Mouse (Mus musculus) liver, embryonic 14.5 days (tissue): Measurements from ENCODE around the gene Arl3. TPM values are rescaled to one million over a fixed set of nuclear protein-coding genes. Genes with fewer than 3 reads are reported as not detected.
"Not testable (repeated sequence)": the region's sequence is repeated elsewhere in the genome, so short reads cannot be mapped to it uniquely, and the experiment has no call there.

Experiments used
- ATAC-seq: fragments of 200-750 bp; cut with Nextera tagmentation; 2 replicates; pipeline ENCODE4 v1.8.0; 2017; ENCODE audit warnings: moderate number of reproducible peaks, mild to moderate bottlenecking, moderate library complexity; ENCODE audit not compliant: insufficient read depth
- DNase-seq, 3 experiments: peaks; one replicate each; pipeline ENCODE4 v3.0.0-alpha.2; 2012 to 2013; ENCODE audit warnings: low read depth in 3 of 3, low spot score in 3 of 3
- H3K27ac ChIP-seq: fragments of 300-500 bp; sonication (generic); 2 replicates; pipeline ENCODE4 v1.5.1; 2014; ENCODE audit warnings: moderate library complexity, mild to moderate bottlenecking, control low read depth, inconsistent platforms
- H3K27me3 ChIP-seq: fragments of 300-500 bp; sonication (generic); 2 replicates; pipeline ENCODE4 v1.6.1; 2014; ENCODE audit warnings: mild to moderate bottlenecking, low read length, moderate library complexity; ENCODE audit not compliant: control insufficient read depth, insufficient read depth
- H3K36me3 ChIP-seq: fragments of 300-500 bp; sonication (generic); replicated peaks from 2 replicates; pipeline ENCODE4 v1.6.1; 2014; ENCODE audit warnings: low read depth; ENCODE audit not compliant: control insufficient read depth, insufficient read depth
- H3K4me1 ChIP-seq, 2 experiments: fragments of 200-500 bp in 1 of 2; fragments of 300-500 bp in 1 of 2; sonication (generic) in 1 of 2; replicated peaks; 2 replicates each; pipeline ENCODE4 v1.6.1; 2012 to 2014; ENCODE audit warnings: antibody characterized with exemption in 1 of 2, inconsistent platforms in 1 of 2, low read length in 1 of 2; ENCODE audit not compliant: control insufficient read depth in 2 of 2, insufficient read depth in 2 of 2
- H3K4me2 ChIP-seq: fragments of 300-500 bp; sonication (generic); 2 replicates; pipeline ENCODE4 v1.6.1; 2014; ENCODE audit warnings: low read depth, mild to moderate bottlenecking, control low read depth, moderate library complexity
- H3K4me3 ChIP-seq, 2 experiments: fragments of 200-500 bp in 1 of 2; fragments of 300-500 bp in 1 of 2; sonication (generic) in 1 of 2; 2 replicates each; pipeline ENCODE4 v1.5.1; 2012 to 2014; ENCODE audit warnings: low read depth in 2 of 2, low read length in 2 of 2, mild to moderate bottlenecking in 2 of 2, control low read depth in 1 of 2, inconsistent platforms in 1 of 2, moderate library complexity in 1 of 2; ENCODE audit not compliant: insufficient read depth in 1 of 2
- H3K9ac ChIP-seq: fragments of 300-500 bp; sonication (generic); replicated peaks from 2 replicates; pipeline ENCODE4 v1.6.1; 2014; ENCODE audit warnings: mild to moderate bottlenecking, control low read depth, moderate library complexity
- H3K9me3 ChIP-seq: fragments of 300-500 bp; sonication (generic); 2 replicates; pipeline ENCODE4 v1.6.1; 2016; ENCODE audit warnings: low read length, mixed read lengths; ENCODE audit not compliant: control insufficient read depth
- CTCF ChIP-seq: IDR thresholded peaks from 2 replicates; pipeline ENCODE4 v1.5.1; 2016; ENCODE audit warnings: antibody characterized with exemption, low read depth, control low read depth
- EP300 ChIP-seq: IDR thresholded peaks from 2 replicates; pipeline ENCODE4 v1.6.1; 2016; ENCODE audit warnings: antibody characterized with exemption, low read depth
- WGBS: fragments of 180-500 bp; shearing (Covaris S2); extraction: QIAGEN DNeasy Blood & Tissue Kit; methylation state at CpG from one replicate; pipeline ENCODE4 v1.1.7; 2014; ENCODE audit not compliant: insufficient replicate concordance; 5-methylcytosine and 5-hydroxymethylcytosine counted together
- polyA plus RNA-seq, 2 experiments: library from polyadenylated mRNA; depleted of rRNA in 1 of 2; stranded (reverse) in 1 of 2; unstranded in 1 of 2; fragments of >200 nt; fragmentation: Nextera tagmentation in 1 of 2; extraction: Ambion mirVana in 1 of 2; gene quantifications; 2 replicates each; pipeline versions ENCODE4 v1.2.1 to v1.2.3; 2012 to 2014

Arl3 gene
- polyA plus RNA-seq, 2 experiments, result 17.1 to 27.6 TPM

- ATAC-seq (no peak), DNase-seq (no peak)
- Histone ChIP-seq H3K4me2 (peak overlapping the region; percentile 99), H3K27ac (no peak overlapping the region), H3K9me3 (no peaks in the 10 kb centered on the region), H3K36me3 (no peaks in the 10 kb centered on the region), H3K9ac (no peak overlapping the region), H3K27me3 (no peaks in the 10 kb centered on the region), H3K4me3 (peak overlapping the region in 1 of 2 experiments; percentile 68; a peak in 2 of 4 replicates), H3K4me1 (peaks cover 10 to 11% of the 10 kb centered on the region in 2 experiments)
- TF ChIP-seq CTCF (no peak), EP300 (no peak)
- WGBS, result 52% methylated on average over 10 of the region's 10 CpGs
Measured at GRCm38 (mm10) chr19:46571878-46572244, 1.1 kb downstream of the Arl3 start.

- not testable (repeated sequence) for H3K4me3 ChIP-seq
- 70% methylated on average over 3 of the region's 3 CpGs for WGBS
Measured at GRCm38 (mm10) chr19:46571211-46571877, 1.7 kb downstream of the Arl3 start.

GRCm38 (mm10) chr19:46564043-46564462 is 8.9 kb downstream of the Arl3 start:
- TF ChIP-seq EP300 (no peak), CTCF (no peak)

More at GRCm38 (mm10) chr19:46571211-46571877, 1.7 kb downstream of the Arl3 start:
- not testable (repeated sequence) for H3K36me3 ChIP-seq, ATAC-seq, H3K9me3 ChIP-seq, DNase-seq, H3K27me3 ChIP-seq, H3K9ac ChIP-seq, H3K27ac ChIP-seq
- Histone ChIP-seq H3K4me2 (peak overlapping the region; percentile 99), H3K4me1 (peaks cover 10 to 11% of the 10 kb centered on the region in 2 experiments)

GRCm38 (mm10) chr19:46563603-46564002 is 9.4 kb downstream of the Arl3 start:
- Histone ChIP-seq H3K9ac (no peak overlapping the region), H3K4me1 (peaks cover 0 to 3% of the 10 kb centered on the region in 2 experiments; a peak in 1 of 4 replicates), H3K36me3 (no peaks in the 10 kb centered on the region), H3K9me3 (no peaks in the 10 kb centered on the region), H3K4me3 (no peak overlapping the region), H3K4me2 (no peak overlapping the region), H3K27ac (no peak overlapping the region), H3K27me3 (no peaks in the 10 kb centered on the region)
- ATAC-seq (no peak), DNase-seq (no peak)
- WGBS, result 71% methylated on average over 4 of the region's 4 CpGs
- TF ChIP-seq CTCF, result no peak
- TF ChIP-seq EP300, result no peak

More at GRCm38 (mm10) chr19:46564043-46564462, 8.9 kb downstream of the Arl3 start:
- Histone ChIP-seq H3K4me2 (no peak overlapping the region), H3K9ac (no peak overlapping the region), H3K27ac (no peak overlapping the region), H3K27me3 (no peaks in the 10 kb centered on the region), H3K36me3 (no peaks in the 10 kb centered on the region), H3K4me3 (no peak overlapping the region), H3K4me1 (peaks cover 0 to 3% of the 10 kb centered on the region in 2 experiments; a peak in 1 of 4 replicates), H3K9me3 (no peaks in the 10 kb centered on the region)
- WGBS, result 64% methylated on average over 14 of the region's 14 CpGs
- DNase-seq (no peak), ATAC-seq (no peak)

- Histone ChIP-seq H3K4me2 (no peak overlapping the region), H3K9me3 (no peaks in the 10 kb centered on the region), H3K4me3 (no peak overlapping the region), H3K9ac (no peak overlapping the region), H3K27ac (no peak overlapping the region), H3K27me3 (no peaks in the 10 kb centered on the region), H3K4me1 (peaks cover 0 to 3% of the 10 kb centered on the region in 2 experiments; a peak in 1 of 4 replicates), H3K36me3 (no peaks in the 10 kb centered on the region)
- ATAC-seq (no peak), DNase-seq (no peak)
- WGBS, result 78% methylated on average over 14 of the region's 14 CpGs
- TF ChIP-seq CTCF (no peak), EP300 (no peak)
Measured at GRCm38 (mm10) chr19:46562581-46563515, 10.2 kb downstream of the Arl3 start.
